Mouse (Mus musculus) kidney, adult 2 months (tissue): Measurements from ENCODE around the gene Adgrl1.

Experiments
- CTCF ChIP-seq: fragments of 200-500 bp; conservative IDR thresholded peaks from 2 replicates; pipeline ENCODE4 v1.5.1; 2011; ENCODE audit warnings: low read depth, mild to moderate bottlenecking, control low read depth, low read length, moderate library complexity, mixed read lengths; ENCODE audit not compliant: insufficient read depth, insufficient read length
- POLR2A ChIP-seq: fragments of 200-500 bp; IDR thresholded peaks from one replicate; pipeline ENCODE4 v1.6.1; 2011; ENCODE audit warnings: low read depth, low read length, control low read depth

DNA sequence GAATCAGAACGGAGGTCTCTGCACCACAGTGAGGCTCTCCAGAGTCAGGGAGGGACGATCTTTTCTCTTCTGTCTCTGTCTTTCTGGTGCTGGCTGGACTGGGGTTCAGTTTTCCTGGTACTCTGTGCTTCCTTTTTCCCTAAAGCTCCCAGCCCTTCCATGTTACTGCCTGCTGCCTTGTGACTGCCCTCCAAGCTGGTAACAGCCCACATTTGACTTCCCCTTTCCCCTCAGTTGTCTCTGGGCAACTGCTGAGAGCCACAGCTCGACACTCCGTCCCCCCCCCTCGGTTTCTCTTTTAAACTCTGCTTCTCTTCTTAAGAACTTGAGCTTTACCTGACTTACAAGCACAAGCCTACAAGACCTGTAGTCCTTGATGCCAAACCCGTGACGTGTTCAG is 89.3 kb downstream of the Adgrl1 start:
- TF ChIP-seq POLR2A (no peak), CTCF (no peak)
